Mouse (Mus musculus) heart, adult 2 months (tissue): ENCODE data around the gene Plscr3.

Experiments
- CTCF ChIP-seq: fragments of 200-600 bp; IDR thresholded peaks from 2 replicates; pipeline ENCODE4 v1.8.1; 2022; ENCODE audit warnings: antibody characterized with exemption, mild to moderate bottlenecking, moderate library complexity
- EP300 ChIP-seq: fragments of 200-500 bp; IDR thresholded peaks from 2 replicates; pipeline ENCODE4 v1.6.1; 2011; ENCODE audit warnings: low read depth, low read length, control low read depth; ENCODE audit not compliant: insufficient read depth

GRCm38 (mm10) chr11:69858113-69858998 lies 12.2 kb downstream of the Plscr3 start, which contains the start of gene Tnk1:
- TF ChIP-seq EP300 (no peak), CTCF (no peak)
